Mouse (Mus musculus) NIH3T3 (cell line): Measurements from ENCODE around the gene Xrra1.

Experiments used
- DNase-seq: peaks from one replicate; pipeline ENCODE4 v3.0.0-alpha.2; 2012; ENCODE audit warnings: low read depth

Xrra1 gene

DNA sequence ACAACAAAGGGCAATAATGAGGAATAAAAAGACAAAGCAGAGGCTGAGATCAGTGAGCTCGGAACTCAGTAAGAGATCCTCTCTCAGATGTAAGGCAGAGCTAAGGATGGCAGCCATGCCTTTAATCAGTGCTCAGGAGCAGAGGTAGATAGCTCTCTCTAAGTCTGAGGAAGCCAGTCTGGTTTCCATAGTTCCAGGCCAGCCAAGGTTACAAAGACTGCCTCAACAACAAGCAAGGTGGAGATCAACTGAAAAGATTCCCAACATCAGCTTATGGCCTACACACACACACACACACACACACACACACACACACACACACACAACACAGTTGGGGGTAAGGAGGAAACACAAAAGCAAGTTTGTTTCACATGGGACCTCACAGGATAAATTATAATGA is 7.8 kb upstream of the Xrra1 start:
- no peak for DNase-seq

DNA sequence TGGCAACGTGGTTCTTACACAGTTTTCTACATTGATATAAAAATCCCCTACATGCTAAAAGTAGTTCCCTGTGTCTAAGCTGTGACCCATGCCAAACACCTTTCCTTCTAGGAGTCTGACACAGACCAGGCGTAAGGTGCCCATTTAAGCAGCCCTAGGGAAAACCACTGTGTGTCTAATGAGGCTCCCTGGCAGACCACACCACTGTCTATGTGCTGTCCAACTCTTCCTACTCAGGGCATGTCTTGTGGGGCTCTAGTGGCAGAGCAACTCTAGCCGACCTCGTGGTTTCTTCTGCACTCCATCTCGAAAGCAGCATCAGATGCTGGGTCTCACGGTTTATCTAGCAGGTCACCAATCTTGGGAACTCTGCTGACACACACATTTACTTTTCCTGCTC is 7.3 kb upstream of the Xrra1 start:
- DNase-seq, result no peak

DNA sequence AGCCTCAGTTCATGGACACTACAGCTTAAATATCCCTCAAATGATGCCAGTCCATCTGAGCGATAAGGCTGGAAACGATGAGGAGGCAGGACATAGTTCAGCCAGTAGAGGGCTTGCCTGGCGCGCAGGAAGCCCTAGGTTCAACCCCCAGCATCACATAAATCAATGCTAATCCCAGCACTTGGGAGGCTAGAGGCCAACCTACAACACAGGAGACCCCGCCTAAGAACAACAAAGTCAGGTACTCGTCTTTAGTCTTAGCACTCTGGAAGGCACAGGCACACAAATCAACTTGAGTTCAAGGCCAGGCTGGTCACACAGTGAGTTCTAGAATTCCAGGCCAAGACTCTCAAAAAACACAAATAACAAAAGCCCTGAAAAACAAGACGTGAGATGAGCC is 5.6 kb upstream of the Xrra1 start:
- no peak for DNase-seq

DNA sequence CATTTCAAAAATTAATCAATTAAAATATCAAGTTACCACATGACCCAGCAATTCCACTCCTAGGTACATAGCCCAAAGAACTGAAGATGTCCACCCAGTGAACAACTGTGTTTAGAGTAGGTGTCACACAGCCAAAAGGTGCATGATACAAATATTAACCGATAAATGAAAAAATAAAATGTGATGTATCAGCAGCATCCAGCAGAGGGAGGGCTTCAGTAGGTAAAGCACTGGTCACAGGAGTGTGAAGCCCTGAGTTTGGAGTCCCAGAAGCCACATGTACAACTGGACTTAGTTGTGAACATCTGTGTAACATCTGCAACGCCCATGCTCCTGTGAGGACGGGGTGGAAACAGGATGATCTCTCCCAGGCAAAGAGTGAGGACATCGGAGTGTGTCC is 4.6 kb upstream of the Xrra1 start:
- DNase-seq, result no peak

DNA sequence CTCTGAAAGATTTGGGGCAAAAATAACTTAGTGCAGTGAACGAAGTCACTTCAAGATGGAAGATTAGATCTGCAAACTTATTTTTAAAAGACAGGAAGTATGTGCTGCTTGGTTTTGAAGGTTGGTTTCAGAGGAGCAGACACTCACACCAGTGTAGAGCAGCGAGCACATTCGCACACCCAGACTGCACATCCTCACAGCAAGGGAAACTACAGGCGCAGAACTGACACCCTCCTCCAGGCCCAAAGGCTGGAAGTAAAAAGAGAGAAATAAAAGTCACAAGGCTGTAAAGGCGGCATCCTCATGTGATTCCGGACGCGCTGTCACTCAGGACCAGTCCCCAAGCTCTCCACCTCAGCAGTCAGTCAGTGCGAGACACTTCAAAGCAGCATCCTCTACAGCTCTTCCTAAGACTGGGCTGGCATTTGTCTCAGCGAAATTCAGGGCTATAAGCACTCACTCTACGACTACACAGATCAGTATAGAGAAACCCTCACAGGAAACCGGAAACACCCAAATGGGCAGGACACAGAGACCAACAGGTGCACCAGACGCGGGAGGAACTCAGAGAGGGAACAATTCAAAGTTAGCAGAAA is 2.6 kb upstream of the Xrra1 start:
- DNase-seq, result no peak

DNA sequence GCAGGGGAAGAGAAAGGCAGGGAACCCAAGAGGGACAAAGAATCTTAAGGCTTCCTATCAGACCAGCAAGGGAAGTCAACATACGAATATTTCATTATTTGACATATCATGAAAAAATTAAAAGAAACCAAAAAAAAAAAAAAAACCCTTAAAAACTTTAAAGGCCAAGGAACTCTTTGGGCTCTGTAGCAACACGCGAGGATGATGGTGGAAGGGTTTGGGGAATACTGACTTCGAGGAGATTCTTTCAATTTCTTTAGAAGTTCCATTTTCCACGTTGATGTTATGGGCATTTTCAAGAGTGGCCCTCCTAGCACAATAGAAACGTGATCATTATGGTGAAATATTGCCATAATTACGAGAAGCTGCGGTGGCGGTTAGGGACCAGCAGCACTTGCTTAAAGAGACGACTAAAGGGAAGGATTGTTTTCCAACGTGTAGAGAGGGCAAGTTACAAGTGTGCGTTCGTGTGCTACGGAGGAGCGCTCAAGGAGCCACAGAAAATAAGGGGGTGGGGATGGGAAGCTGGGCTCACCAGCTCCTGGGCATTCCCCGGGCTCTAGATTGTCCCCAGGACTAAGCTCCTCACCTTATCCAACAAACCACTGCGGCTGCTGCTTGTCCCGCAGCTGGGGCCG is 622 bp upstream of the Xrra1 start:
- DNase-seq, result no peak

DNA sequence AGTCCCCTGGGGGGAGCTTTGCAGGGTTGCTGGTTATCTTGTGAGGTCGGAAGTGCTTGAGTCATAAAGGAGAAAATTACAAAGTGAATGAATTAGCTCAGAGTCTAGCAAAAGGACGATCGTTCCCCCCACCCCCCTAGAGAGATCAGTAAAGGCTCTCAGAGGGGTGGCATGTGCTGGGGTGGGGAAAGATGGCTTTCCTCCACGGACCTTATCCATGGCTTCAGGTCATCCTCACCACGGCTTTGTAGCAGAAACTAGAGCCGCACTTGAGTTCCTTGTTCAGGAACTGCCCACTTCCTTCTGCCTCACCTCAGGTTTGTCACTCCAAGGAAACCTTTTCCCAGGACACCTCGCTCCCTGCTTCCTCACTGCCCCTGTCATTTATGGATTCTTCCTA is 4.4 kb downstream of the Xrra1 start, which contains the start of gene Spcs2:
Gene Spcs2 (minus strand): TSS at position 101 of the 400 bp plus-strand sequence.
- DNase-seq, result peak; percentile 14

DNA sequence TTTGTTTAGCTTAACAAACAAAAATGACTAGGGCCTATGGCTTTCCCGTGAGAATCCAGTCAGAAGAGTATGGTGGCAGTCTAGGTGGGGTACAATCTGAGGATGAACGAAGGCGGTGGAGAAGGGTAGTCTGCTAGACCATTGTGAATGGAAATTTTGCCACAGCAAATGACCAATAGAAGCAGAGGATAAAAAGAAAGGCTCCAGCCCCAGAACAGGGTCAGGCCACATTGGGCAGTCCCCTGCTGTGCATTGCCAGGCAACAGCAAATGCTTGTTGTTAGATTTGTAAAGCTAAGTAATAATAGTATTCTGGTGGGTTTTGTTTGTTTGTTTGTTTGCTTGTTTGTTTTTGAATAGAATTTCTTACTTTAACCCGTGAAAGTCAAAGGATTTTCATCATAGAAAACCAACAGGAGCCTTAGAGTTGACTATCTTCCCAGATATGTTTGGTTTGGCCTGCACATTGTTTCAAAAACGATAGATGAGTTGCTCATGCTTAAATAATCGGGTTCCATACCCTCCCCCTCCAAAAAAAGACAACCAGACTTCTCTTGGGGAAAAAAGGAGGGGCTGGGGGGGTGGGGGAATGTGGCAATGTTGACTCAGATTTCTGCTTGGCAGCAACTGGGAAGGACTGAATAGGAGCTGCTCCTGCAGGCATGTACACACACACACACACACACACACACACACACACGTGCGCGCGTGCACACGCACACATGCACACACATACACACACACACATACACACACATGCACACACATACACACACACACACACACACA is 5.5 kb downstream of the Xrra1 start:
- DNase-seq, result peak; percentile 87

DNA sequence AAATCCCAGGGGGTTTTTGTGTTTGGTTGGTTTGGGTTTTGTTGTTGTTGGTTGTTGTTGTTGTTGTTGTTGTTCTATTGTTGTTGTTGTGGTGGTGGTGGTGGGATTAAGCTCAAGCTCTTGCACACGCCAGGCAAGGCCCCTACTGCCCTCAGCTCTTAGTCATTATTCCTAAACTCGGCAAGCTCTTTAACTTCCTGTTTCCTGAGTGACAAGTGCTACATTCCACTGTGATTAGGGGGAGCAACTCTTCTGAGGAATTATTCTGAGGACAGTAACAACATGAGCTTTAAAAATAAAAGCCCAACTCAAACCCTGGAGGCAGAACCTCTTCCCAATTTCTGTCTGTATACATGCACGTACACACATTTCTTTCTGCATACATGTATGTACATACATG is 6.3 kb downstream of the Xrra1 start:
- DNase-seq, result peak; percentile 59

DNA sequence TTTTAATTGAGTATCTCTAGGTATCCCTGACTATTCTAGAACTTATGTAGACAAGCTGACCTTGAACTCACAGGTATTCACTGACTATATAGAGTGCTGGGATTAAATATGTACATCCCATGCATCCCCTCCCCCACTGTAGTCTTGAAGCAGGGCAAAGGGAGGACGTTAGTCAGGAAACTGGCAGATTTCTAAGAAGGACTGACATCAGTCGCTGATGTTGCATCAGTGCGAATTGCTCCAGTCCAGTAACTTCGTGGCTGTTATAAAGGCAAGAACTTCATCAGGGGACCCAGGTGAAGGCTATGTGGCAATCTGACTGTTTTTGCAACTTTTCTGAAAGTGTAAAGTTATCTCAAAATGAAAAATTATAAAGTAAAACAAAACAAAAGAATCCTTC is 10.4 kb downstream of the Xrra1 start:
- DNase-seq, result no peak

DNA sequence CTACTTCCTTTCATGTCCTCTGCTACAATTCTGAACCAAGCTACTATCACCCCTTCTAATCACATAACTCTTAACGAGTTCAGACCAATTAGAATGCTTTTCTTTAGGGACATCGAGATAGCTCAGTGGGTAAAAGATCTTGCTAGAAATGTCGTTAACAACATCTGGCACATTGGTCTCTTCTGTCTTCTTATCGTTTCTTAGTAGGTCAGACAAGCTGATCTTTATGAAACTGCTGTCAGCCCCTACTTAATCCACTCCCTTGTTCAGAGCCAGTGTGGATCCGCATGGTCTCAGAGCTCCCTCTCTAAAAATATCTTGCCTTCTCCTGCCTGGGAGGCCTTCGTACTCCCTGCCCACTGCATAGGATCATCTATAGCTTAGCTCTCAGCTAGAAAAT is 15.0 kb downstream of the Xrra1 start:
- no peak for DNase-seq

DNA sequence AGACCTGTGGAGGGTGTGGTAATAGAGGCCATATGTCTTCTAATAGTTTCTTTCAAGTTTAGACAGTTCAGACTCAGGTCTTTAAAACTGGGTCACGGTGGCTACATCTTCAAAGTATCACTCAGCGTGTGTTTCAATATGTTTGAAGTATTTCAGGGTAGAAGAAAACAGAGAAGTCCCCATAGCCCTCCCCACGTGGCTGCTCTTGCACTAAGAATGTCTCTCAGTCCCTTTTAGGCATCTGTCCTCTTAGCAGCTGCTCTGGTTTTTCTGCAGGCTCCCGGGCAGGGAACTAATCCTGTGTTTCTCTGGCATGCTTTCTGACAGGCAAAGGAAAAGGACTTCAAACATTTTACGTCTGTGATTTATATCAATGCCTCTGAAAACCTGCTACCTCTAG is 17.0 kb downstream of the Xrra1 start:
- DNase-seq, result no peak

DNA sequence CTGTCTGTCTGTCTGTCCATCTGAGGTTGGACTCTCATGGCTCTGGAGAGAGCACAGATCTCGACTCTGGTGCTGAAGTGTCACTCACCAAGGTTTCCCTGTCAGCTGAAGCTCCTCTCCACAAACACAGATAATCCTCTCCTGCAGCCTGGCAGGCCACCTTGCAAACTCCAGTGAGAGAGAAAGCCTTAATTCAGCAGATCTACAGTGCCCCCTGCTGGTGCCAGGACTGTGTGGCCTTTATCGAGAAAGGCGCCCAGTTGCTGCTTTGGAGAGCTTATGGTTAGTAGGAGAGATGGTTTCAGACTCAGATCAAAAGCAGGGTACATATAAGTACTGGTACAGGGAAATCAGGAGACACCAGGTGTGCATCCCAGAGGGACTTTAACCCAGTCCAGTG is 17.4 kb downstream of the Xrra1 start:
- DNase-seq, result peak; percentile 93

DNA sequence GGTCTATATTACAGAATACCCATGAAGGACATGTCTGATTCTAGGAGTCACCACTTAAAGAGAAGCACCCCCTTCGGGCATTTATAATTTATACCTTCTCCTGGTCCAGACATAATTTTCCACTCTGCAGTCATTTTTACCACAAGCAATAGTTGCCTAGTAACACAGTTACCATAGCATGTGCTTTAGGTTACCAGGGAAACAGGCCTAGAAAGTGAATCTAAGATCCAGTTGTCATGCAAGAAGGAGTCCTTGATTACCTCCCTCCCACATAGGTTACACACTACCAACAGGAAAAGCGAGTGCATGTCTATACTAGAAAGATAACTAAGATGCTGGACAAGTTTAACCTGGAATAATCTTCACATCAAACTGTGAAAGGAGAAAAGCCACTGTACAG is 19.3 kb downstream of the Xrra1 start:
- no peak for DNase-seq

DNA sequence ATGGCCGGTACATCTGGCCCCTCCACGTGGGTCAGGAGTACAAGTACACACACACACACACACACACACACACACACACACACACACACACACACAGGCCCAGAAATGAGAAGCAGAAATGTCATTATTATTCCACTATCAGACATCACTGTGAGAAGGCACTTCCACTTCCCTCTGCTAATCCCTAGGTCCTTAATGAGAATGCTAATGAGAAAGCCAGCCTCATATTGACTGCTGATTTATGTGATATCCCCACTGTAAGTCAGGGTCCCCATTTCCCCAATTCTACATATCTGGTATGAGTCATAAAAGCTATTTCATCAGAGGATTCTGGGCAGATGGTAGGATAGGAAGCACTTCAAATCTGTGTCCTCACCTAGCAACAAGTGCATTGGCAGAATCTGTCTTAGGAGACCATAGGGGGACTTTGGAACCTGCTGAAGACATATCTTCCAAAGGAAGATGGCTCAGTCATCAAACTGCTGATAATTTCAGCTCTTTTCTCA is 28.4 kb downstream of the Xrra1 start:
- DNase-seq, result no peak

DNA sequence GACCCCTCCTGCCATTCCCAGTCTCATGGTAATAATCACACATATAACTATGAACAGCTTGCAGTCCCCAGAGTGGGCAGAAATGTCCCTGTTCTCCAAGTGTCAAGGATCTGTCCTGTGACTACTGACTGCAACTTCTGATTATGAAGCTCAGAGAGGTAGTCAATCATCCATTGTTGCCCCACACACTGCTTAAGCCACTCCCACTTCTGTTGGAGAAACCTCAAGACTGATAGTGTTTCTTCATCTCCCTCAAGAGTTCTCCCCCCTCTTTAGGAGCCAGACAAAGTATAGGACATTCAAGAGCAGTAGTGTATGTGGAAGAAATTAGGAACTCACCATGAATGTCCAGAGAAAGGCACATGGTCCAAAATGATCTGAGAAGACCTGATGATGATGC is 28.8 kb downstream of the Xrra1 start:
- no peak for DNase-seq

DNA sequence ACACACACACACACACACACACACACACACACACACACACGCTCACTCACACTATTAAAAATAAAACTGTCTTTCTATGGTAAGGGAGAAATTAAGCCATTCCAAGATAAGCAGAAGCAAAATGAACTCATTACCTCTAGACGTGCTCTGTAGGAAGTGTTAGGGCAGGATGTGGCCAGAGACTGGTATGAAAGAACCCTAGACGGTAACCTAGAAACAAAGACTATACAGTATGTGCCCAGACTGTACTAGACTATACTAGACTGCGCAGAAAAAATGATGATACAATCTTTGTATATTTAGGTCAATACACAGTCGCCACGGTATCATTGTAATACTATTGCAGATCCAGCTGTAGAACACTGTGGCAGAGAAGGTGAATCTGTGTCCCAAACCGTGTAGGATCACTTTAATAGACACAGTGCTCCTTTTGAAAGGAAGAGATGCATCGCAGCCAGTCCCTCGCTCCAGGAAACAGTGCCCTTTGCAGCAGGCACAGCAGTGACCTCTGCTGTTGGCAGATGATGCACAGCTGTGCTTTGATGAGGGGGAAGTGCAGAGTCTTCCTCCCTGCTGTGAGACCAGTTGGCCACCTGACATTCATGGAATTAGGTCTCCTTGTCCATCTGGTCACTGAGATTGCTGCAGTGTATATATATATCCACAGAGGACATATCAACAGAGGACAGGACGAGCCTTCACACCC is 30.4 kb downstream of the Xrra1 start:
- DNase-seq, result no peak

DNA sequence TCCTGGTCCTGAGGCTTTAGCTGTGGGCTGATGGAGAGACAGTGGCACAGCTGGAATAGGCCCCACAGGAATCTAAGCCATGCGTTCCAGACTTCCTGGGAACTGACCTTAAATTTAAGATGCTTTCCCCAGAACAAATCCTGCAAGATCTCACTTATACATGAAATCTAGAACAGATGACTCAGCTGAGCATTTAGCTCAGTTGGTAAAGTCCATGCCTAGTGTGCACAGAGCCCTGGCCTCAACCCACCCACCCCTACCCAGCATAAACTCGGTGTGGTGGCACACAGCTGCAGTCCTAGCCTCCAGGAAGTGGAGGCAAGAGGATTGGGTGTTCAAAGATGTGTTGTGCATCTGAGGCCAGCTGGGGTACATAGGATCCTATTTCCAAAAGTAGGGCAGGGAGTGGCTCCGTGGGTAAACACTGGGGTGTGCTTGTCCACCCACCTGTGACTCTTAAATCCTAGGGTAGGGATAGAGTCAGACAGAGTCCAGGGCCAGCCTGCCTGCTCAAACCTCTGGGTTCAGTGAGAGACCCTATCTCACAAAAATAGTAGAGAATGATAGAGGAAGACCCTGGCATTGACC is 31.3 kb downstream of the Xrra1 start:
- no peak for DNase-seq

DNA sequence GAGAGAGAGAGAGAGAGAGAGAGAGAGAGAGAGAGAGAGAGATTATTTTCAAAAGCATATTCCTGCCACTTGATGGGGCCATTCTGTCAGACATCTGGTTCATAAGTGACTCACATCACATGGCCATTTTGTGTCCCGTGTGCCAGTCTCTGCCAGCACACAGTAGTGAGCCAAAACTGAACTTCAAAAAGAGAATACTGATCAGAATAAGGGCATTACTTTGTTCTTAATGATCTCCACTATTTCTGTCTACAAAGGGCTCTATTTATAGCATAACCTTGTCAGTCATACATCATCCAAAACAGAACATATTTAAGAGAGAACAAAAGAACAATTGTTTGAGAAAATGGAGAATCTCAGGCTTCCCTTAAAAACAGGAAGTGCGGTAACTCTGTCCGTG is 32.6 kb downstream of the Xrra1 start:
- DNase-seq, result peak; percentile 46

DNA sequence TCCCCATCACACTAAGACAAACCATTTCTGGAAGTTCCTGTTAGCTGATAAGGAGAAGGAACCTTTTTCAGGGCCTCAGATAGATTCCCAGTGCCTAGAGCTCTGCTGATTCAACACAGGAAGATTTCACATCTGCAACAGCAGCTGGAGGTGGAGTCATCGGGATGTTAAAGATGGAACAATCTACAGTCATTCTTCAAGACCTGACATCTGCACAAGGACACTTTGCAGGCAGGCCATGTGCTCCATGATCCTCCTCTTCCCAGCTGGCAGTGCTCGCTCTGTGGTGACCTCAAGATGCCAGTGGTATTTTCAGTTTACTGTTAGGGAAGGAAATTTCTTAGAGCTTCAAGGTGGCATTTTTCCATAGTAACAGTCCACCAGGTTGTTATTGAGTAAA is 33.4 kb downstream of the Xrra1 start:
- no peak for DNase-seq

DNA sequence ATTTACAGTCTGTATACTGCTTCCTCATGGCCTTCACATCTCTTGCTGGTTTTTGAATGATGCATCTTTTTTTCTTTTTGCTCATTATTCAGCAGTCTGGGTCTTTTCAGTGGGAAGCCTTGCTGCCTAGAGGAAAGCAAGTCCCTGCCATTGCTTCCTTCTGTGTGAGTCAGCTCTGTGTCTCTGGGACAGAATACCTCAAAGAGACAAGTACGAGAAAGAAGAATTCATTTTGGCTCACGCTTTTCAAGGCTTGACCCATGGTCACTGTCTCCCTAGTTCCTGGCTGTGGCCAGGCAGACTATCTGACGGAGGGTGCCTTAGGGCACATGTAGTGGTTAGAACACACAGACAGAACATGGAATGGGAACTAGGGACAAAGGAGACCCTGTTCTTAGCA is 35.1 kb downstream of the Xrra1 start:
- no peak for DNase-seq

DNA sequence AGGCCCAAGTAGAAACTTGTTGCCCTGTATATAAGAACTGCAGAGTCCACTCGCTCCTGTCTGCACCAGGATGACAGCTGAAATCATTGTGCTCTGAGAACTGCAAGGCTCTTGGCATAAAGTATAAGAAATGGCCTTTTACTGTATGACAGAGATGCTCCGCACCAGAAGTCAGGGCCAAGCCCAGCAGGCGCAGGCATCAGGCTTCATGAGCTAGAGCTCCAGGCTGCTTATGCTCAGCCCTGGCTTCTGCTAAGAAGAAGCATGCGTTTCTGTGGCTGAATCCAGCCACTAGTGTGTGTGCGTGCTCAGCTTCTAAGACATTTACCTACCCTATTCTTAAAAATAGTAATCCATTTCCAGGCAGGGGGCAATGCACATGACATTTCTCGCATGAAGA is 35.6 kb downstream of the Xrra1 start:
- no peak for DNase-seq
